Mouse (Mus musculus) spleen, embryonic (tissue): ENCODE results near the gene Hoxa5.

Experiments used
- CTCF ChIA-PET: fragments of 350-600 bp; sonication (Branson Sonifier 250); formaldehyde crosslinking; loops from one replicate; lab custom pipeline; 2022; lab: Charles Lee

Hoxa5 gene

DNA sequence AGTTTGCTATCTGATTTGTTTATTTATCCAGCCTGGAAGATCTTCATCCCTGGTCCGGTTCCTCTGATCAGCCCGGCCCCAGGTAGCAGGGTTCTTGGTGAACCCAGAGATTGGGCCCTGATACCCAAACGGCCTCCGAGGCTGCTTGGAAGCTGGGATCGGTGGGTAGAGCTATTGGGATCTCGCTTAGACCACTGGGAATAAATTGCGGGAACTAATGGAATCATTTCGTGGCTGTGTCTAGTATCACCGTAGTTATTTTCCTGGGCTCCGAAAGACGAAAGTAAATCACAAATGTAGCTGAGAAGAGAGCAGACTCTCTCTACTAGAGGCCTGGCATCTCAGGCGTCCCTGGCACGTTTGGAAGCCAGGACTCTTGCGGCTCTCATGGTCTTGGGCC lies 834 bp upstream of the Hoxa5 start:
- CTCF ChIA-PET = no interaction called here

- CTCF ChIA-PET = no interaction called here
These were observed 877 bp downstream of the Hoxa5 start for GRCm38 (mm10) chr6:52203371-52204049.

GRCm38 (mm10) chr6:52203121-52203370 lies 1.3 kb downstream of the Hoxa5 start:
- CTCF ChIA-PET = interaction anchor here (0.9 kb wide), 1 partner anchor 21 kb away, joined by 4 read pairs; no protein-coding TSS in a partner anchor

GRCm38 (mm10) chr6:52202362-52203120 lies 1.8 kb downstream of the Hoxa5 start:
- CTCF ChIA-PET = interaction anchor here (0.9 kb wide), 1 partner anchor 22 kb away, joined by 4 read pairs; no protein-coding TSS in a partner anchor

DNA sequence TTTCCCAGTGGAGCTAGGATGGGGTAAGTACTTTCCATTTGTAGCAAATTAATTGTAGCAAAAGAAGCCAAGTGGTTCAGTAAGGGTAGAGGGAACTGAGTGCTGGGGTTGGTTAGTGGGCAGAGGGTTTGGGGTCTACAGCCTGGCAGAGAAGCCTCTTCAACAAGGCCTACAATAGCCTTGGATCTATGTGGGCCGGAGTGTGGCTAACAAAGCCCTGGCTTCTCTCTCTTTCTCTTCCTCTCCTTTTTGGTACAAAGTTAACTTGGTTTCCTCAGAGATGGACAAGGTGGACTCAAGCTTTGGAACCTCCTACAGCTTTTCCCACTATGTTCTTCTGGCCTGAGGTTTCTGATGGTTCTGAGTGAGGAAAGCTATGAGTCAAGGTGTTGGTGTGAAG lies 3.1 kb downstream of the Hoxa5 start:
- CTCF ChIA-PET = no interaction called here

DNA sequence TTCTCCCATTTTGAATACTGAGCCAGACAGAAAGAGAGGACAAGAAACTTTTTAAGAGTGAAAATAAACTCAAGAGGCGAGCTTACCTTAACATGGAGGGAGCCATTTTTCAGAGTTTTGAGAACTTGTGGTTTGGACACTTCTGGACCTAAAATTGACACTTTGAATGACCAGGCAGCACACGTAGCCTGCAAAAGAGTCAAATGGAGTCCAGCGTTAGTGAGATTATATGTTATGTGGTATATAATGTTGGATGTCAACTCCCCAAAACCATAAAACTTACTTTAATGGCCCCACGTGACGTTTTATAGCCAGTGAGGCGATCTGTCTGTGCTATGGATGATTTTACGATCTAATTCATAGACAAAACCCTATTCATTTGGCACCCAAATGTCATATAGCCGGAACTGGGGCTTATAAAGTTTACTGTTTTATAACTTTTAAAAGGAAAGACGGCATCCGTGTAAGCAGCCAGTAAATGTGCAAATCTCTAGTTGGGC lies 3.6 kb downstream of the Hoxa5 start:
- CTCF ChIA-PET = no interaction called here

DNA sequence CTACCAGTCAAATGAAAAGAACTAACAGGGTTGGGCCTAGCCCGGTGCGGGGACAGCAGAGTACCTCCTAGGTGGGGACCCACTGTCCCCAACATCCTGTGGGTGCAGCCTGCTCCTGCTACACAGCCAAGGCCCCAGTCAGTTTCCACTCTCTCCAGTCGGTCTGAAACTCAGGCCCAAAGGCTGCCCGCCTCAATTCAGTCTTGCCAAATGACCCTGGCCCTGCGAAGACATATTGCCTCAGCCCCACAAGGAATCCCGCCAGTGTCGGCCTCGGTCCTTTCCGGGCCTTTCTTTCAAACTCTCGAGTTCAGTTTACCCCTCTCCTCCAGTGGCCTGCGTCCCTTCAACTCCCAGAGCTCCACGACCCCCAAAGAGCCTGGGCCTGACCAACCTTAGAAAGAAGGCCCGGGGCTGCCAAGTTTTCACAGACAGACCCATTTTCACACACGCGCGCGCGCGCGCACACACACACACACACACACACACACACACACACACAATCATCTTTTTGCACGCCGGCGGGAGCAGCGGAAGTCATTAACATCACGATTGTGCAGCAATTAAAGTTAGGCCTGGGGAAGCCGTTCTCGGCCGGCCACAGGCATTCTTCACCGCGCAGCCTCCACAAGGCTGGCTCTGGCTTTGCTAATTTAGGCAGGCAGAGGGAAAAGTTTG lies 4.2 kb downstream of the Hoxa5 start:
- CTCF ChIA-PET = no interaction called here

GRCm38 (mm10) chr6:52197271-52197670 lies 7.1 kb downstream of the Hoxa5 start:
- CTCF ChIA-PET = no interaction called here

- CTCF ChIA-PET = no interaction called here
These were observed 7.6 kb downstream of the Hoxa5 start for GRCm38 (mm10) chr6:52196811-52197210.

GRCm38 (mm10) chr6:52194690-52195089 lies 9.7 kb downstream of the Hoxa5 start:
- CTCF ChIA-PET = no interaction called here

DNA sequence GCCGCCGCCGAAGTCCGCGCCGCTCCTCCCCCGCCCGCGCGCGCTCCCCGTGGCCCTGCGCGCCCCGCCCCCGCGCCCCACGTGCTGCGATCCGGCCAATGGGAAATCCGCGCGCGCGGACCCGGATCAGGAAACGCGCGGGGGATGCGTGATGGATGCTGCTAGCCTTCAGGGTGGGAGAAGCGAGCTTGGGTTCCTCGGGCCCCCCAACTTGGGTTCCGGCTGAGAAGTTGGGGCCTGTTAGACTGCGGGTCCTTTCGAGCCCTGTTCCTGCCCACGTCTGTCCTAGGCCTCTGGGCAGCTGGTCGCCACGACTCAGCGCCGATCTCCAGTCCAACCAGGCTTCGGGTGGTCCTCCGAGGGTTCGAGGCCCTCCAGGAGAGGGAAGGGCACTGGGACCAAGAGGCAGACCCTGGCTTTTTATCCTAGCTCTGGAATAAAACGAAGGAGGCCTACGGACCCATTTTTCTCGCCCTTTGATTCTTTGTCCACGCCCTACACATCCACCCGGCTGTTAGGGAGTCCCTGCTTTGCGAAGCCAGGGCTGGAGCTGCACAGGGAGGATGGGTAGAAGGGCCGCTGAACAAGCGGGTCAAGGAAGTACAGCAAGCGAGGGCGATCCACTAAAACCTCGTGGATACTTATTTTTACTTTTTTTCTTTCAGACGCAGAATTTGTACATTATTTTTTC lies 12.4 kb downstream of the Hoxa5 start:
- CTCF ChIA-PET = no interaction called here

- CTCF ChIA-PET = no interaction called here
These were observed 13.2 kb downstream of the Hoxa5 start, which contains the start of gene Hoxa4 for GRCm38 (mm10) chr6:52190906-52191810. Gene Hoxa4, minus strand, starts transcription at chr6:52191753.

- CTCF ChIA-PET = interaction anchor here (0.6 kb wide), 1 partner anchor 405 kb away, joined by 4 read pairs; no protein-coding TSS in a partner anchor
These were observed 14.0 kb downstream of the Hoxa5 start for GRCm38 (mm10) chr6:52190410-52190809.

DNA sequence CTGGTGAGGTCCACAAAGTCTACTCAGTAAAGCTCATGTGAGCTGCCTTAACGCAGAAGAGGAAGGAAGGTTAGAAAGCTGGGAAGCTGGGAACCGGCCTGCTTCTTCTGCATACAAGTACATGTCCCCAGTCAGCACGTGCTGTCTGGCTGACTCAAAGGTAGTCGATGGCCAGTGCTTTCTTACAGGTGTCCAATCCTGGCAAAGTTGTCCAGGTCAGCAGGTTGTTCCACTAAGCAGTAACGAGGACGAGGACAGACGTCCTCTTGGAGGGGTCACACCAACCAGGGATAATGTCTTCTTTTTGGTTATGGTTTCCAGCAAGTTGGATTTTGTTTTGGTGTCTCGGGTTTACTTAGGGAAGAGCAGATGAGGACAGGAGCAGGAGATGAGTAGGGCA lies 14.5 kb downstream of the Hoxa5 start:
- CTCF ChIA-PET = interaction anchor here (0.6 kb wide), 1 partner anchor 405 kb away, joined by 4 read pairs; no protein-coding TSS in a partner anchor

DNA sequence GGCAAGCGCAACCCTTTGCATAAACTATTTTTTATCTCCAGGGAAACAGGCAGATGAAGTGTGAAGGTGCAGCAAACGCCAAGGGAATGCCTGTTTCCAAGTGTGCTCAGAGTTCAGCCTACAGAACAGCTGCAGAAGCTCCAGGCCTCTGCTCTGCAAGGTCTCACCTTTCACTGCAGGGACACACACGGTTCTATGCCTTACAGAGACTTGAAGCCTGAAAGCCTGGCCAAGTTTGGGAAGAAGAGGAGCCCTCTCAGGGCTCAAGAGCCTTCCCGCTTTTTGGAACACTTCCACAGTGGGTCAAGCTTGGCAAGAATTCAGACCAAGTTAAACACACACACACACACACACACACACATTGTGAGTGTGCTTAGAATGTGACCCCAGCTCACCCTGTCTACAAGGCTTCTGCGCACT lies 15.2 kb downstream of the Hoxa5 start:
- CTCF ChIA-PET = no interaction called here

GRCm38 (mm10) chr6:52186500-52186899 lies 17.9 kb downstream of the Hoxa5 start:
- CTCF ChIA-PET = no interaction called here

GRCm38 (mm10) chr6:52185834-52186233 lies 18.6 kb downstream of the Hoxa5 start:
- CTCF ChIA-PET = no interaction called here

DNA sequence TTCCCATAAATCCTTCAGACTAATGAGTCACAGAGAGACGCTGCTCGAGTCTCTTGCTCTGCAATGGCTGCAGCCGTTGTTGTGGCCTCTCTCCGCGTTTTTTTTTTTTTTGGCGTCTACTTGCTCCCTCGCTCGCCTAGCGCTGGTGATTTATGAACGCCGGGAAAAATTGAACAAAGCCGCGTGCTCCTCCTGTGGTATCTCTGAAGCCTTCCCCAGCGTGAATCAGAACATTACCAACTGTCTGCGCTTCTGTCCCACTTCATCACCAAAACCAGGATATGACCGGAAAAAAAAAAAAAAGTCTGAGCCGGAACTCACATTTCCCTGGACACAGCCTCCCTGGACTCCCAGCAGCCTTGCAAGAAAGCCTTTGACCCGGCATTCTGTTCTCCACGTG lies 19.2 kb downstream of the Hoxa5 start:
- CTCF ChIA-PET = no interaction called here

- CTCF ChIA-PET = no interaction called here
These were observed 19.7 kb downstream of the Hoxa5 start for GRCm38 (mm10) chr6:52184668-52185067.

- CTCF ChIA-PET = no interaction called here
These were observed 20.9 kb downstream of the Hoxa5 start for GRCm38 (mm10) chr6:52183311-52184080.
